Mouse (Mus musculus): ENCODE results near the gene Fam49a. TPM values are rescaled to one million over a fixed set of nuclear protein-coding genes. Genes with fewer than 3 reads are reported as not detected.
"Not testable (repeated sequence)": the region's sequence is repeated elsewhere in the genome, so short reads cannot be mapped to it uniquely, and the experiment has no call there.

Gene Fam49a
- polyA plus RNA-seq, 1 experiment, result 5.1 TPM

DNA sequence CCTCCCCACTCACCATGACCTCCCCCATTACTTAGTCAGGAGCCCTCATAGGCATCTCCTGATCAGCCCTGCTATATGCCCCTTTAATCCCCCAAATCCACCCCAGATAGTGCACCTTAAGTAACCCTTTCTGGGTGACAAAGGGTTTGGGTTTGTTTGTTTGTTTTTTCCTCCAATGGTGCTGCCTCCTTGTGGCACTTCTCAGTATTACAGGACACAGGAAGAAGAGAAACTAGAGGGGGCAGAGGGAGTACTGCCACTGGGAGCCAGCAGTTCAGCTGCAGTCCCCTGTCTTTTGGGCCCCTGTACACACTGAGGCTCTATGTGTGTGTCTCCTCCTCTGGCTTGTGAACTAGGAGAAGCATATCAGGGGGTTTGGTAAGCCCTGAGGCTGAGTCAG, 51.5 kb downstream of the Fam49a start:
- DNase-seq (ENCODE audit: low read depth), result no peak

DNA sequence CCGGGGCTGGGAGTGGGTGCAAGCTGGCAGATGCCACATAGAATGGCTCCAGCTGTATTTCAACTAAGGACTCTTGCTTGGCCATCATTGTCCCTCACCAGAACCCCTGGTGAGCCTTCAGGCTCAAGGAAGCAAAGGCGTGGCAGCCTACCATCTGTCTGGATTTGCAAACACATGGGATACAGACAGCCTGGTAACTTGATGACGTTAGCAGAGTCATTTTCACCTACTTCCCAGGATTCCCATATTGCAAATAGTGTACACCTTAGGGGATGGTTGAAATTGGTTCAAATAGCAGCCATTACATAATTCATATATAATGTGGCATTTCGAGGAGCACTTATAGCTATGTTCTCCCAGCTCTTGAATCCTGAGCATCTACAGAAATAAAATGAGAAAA, 52.0 kb downstream of the Fam49a start:
- DNase-seq (ENCODE audit: low read depth), result no peak

DNA sequence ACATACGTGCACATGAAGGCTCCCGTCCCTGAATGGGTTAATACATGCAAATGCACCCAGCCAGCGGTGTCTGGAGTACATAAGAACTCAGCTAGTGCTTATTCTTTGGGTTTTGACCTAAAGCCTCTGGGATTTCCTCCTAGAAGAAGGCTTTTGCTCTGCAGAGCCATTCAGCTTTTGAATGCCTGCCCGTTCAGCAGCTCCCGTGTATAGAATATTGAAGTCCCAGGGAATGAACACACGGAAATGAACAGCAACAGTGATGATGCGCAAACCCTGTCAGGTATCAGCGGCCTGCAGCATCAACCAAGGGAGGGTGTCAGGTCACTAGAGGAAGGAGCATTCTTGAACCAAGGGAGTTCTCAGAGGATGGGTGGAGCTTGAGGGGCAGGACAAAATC, 52.4 kb downstream of the Fam49a start:
- DNase-seq (ENCODE audit: low read depth), result no peak

DNA sequence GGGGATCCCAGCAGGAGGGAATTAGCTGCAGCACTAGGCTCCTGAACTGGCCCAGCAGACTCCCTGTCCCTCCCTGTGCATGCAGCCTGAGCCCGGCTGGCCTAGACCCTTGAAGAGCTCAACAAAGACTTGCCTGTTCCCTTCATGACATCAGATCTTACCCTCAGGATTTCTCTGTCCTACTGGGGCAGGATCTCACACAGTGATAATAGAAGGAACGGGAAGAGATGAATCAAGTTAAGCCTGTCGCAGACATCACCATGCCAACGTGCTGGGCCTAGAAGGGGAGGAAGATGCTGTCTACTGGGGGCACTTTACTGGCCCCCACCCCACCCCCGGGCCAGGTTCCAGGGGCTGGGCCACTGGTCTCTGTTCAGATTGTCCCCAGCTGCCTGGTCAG, 53.1 kb downstream of the Fam49a start:
- DNase-seq (ENCODE audit: low read depth), result no peak

DNA sequence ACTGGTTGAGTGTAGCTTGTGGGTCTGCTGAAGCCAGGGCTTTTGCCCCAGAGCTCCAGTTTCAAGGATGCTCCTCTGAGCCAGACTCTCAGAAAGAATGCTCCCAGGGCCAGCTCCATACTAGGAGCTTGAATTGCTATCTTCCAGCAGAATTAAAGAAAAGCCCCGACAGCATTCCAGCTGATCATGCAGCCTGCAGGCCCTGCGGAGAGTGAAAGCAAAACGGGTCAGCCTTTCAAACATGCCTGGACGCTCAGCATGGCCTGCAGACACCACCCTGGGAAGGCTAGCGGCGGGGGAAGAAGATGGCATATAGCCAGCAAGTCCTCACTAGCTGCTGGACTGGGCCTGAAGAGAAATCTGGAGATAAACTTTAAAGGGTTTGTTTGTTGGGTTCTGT, 55.0 kb downstream of the Fam49a start:
- no peak for DNase-seq (ENCODE audit: low read depth)

DNA sequence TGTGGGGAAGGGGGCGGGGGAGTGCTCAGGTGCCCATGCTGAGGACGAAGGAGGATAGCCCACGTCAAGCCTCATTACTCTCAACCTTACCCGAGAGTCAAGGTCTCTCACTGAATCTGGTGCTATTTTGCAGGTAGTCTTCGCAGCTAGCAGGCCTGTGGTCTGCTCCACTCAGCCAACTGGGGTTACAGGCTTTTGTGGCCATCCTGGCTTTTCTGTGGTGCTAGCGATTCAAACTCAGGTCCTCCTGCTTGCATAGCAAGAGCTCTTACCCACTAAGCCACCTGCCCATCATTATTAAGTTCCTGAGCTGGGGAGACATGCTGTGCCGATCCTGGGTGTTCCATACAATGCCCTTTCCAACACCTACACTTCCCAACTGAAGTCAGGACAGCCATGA, 55.7 kb downstream of the Fam49a start:
- DNase-seq (ENCODE audit: low read depth), result no peak

DNA sequence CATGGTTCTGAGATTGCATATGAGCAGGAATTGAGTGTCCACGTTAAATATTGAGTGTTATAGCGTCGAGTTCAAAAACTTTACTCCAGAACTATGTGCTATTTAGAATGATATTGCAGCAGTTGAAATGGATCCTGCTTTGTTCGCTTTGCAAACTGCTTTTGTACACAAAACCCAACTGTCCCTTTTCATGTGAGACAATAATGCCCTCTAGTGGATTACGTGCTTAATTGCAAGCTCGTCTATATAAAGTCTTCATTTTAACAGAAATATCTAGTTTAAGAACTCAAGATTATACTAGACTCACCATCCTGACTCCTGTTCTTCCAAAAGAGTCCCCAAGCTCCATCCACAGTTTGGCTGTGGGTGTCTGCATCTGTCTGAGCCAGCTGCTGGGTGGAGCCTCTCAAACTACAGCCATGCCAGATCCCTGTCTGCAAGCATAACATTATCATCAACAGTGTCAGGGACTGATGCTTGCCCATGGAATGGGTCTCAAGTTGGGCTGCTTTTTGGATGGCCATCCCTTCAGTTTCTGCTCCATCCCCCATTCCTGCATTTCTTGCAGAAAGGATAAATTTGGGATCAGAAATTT, 56.3 kb downstream of the Fam49a start:
- no peak for DNase-seq (ENCODE audit: low read depth)

DNA sequence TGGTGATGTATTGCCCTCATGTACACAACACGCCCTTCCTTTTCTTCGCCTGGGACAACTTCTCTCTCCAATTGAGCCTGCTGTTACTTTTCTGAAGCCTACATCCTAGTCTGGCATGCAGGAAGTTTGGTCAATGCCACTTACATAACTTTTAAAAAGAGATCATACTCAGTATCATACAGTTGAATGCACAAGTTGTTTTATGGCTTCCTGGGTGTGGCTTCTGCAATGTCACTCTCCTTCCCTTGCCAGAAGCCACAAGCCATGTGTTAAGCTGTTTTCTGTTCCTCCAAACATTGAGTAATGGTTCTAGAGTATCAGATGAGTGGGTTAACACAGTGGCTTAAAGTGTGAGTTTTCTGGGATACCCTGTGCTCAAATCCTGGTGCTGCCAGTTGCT, 58.8 kb downstream of the Fam49a start:
- DNase-seq (ENCODE audit: low read depth), result no peak

DNA sequence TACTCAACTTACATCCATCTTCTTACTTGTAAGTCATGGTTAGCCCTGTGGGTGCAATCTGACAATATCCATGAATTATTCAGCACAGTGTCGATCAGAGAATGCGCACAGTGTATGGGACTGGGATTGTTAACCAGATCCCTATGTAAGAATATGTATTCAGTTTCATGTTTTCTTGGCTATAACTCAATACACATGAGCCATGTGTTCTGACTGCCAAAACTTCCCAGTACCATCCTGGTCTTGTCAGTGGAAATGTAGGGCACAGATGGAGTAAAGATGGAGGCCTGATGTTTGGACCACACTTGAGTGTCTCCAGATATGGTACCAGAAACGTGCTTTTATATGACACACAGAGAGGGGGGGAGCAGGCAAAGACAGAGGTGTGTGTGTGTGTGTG, 59.2 kb downstream of the Fam49a start:
- DNase-seq (ENCODE audit: low read depth), result no peak

DNA sequence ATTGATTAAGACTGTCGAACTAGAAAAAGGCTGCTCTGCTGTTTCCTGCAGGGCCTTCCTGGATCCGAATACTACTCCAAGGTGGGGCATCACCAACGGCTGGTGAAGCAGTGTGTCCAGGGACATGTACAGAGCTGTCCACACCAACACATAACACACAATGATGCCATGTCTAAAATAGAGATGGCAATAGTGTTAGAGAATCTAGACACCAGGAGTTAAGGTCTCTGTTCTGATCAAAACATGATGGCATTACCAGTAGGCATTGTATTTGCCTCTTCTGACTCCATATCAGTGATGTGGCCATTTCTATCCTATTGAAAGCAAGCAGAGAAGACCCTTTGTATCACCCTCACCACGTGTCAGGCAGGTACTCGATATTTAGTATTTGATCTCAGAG, 61.1 kb downstream of the Fam49a start:
- no peak for DNase-seq (ENCODE audit: low read depth)

DNA sequence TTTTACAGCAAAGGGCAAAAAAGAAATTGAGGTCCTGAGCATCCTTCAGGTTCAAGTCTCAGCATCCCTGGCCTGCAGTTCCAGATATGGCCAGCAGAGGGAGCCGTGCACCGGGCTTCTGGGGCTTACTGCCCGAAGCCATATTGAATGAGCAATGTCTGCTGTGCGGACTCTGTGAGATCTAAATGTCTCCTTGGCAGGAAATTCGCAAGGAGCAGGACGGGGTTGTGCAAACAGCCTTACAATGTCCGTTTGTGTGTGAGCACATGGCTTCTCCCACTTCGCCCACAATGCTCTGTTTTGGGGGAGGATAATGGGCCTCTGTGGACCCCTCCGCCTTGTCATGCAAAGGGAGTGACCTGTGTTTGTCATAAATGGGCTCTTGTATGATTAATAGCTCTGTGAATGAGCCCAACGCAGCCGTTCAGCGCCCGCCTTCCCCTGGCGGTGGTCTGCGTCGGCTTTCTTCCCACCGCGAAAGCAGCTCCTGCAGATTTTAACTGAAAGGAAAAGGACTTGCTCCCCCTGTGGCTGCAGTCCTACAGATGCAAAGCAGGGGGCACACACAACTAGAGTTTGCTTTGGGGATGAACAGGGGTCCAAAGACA, 61.8 kb downstream of the Fam49a start:
- DNase-seq (ENCODE audit: low read depth), result peak; percentile 14

DNA sequence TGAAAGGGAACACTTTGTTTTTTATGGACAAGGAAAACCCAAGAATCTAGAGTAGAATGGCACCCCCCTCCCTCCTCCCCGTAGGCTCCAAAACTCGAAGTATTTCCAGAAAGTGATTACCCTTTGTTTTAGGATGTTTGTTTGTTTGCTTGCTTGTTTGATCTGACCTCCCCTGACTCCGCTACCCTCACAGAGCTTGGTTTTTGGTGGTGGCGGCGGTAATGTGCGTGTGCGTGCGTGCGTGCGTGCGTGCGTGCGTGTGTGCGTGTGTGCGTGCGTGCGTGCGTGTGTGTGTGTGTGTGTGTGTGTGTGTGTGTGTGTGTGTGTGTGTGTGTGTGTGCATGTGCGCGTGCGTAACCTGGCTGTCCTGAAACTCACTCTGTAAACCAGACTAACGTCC, 62.3 kb downstream of the Fam49a start:
- not testable (repeated sequence) for DNase-seq (ENCODE audit: low read depth)

DNA sequence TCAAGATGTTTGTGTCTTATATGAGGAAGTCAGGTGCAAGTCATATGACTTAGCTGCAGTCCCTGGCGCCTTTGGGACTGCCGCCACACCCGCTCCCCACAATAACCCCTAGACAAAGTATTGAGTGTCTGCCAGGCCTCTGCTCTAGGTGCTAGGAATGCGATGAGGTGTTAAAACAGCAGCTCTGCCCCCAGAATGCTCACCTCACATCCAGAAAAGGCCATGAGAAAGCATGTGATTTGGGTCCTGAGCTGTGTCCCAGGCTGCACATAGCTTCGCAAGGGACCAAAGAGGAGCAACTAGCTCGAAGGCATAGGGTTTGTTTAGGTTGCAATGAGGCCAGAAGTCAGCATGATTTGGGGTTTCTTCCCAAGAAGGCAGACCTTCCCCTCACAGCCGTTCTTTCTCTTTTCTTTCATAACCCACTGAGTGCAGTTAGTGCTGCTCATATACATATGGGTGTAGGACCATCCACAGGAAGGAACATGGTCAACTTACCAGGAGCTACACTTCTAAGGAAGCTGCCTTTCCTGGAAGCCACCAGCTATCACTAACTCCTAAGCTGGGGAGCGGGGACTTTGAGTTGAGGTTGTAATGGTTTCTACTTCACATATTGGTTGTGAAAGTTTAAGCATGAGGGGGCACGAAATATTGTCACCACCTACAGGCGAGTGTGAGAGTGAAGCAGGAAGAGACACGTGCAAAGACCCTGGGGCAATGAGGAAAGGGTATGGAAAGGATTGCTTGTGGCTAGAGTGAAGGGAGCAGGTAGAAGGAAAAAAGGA, 71.8 kb downstream of the Fam49a start:
- DNase-seq (ENCODE audit: low read depth), result no peak

DNA sequence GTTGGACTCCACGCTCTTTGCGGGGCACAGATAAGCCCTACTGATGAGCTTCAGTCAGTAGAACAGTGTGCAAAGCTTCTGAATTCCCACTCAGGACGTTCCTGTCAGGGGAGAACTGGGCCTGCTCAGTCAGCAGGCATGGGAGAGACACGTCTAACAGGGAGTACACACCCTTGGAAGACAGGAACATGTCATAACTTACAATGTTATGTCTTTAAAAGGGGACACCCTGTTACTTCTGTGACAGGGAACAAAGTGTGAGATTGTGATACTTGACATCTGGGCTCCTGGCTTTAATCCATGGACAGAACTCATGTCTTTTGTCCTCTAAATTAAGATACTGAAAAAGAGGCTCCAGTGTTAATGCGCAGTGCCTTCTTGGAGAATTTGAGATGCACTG, 72.5 kb downstream of the Fam49a start:
- no peak for DNase-seq (ENCODE audit: low read depth)

DNA sequence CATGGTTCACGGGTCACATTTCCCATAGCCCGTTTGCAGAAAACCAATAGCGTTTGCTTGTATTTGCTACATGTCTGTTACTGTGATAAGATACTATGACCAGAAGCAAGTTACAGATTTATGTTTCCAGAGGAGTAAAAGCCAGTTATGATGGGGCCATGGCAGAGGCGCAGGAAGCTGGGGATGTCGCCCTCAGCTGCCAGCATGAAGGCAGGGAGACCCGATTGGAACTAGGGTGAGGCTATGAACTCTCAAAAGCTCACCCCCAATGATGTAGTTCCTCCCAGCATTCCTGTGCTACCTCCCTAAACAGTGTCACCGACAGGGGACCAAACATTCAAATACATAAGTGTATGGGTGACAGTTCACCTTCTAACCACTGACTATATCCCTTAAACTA, 73.6 kb downstream of the Fam49a start:
- DNase-seq (ENCODE audit: low read depth), result no peak

DNA sequence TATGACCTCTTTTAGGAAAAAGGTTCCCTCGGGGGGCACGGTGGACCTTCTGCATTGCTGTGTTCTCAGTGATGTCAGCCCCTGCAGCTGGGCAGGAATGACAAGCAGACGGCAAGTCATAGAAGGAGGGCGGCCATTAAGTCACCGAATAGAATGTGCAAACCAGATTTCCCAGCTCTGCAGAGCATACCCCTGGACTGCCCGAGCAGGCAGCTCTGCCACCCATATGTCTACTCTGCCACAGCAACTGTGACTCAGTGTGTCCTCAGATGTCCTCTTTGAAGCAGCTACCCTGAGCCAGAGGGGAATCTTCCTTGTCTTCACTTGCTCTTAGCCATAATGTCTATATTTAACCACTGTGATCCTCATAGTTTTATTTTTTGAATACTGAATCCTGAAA, 75.4 kb downstream of the Fam49a start:
- no peak for DNase-seq (ENCODE audit: low read depth)

DNA sequence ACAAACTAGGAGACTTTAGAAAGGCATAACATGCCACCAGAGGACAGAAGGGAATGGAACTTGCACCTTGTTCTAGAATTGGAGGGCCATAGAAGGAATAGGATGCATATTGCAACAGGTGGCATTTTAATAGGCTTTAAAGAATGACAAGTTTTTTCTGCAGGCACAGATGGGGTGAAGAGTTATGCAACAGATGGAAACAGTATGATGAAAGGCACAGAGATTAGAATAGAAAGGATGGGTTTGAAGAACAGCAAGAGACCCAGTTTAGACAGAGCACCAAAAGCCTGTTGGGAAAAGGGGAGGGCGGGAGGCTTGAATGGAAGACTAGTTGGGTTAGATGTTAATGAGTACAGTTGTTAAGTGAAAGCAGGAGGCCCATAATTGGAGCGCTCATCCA, 81.4 kb downstream of the Fam49a start:
- DNase-seq (ENCODE audit: low read depth), result no peak

DNA sequence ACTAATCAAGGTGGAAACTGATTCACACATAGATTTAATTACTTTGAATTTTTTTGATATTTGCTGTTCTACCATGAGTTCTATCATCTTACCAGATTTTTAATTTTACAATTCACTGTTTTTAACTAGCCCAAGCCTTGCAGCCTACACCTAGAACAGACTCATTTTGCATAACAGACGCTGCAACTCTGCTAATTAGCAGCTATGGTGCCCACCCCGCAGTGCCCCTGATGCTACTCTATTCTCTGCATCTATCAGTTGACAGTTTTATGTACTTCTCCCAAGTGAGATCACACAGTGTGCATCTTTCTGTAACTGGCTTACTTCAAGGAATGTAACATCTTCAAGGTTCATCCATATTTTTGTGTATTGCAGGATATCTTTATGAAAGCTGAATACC, 86.7 kb downstream of the Fam49a start:
- no peak for DNase-seq (ENCODE audit: low read depth)

DNA sequence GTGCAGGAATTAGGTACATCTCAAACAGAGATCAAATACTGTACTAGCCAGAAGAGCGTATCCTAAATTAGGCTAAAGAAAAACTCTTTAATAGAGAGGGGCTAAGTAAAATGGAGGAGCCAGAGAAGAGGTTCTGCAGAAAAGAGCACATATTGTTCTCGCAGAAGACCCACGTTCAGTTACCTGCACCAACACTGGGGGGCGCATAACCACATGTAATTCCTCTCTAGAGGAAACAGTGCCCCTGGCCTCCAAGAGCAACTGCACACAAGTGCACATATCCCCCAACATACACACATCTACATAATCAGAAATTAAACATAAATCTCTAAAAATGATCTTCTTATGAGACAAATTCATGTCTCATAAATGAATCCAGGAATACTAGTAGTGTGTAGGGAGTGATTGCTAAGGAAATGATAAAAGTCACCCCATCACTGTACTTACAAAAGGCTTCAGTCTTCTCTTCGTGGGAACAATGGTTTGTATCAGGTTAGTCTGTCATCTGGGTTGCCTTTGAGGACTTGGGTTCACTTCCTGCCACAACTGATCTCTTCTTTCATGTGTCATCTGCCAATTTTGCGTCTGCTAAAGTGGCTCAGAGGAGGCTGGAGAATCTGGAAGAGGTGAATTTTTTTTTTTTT, 87.8 kb downstream of the Fam49a start:
- DNase-seq (ENCODE audit: low read depth), result no peak

DNA sequence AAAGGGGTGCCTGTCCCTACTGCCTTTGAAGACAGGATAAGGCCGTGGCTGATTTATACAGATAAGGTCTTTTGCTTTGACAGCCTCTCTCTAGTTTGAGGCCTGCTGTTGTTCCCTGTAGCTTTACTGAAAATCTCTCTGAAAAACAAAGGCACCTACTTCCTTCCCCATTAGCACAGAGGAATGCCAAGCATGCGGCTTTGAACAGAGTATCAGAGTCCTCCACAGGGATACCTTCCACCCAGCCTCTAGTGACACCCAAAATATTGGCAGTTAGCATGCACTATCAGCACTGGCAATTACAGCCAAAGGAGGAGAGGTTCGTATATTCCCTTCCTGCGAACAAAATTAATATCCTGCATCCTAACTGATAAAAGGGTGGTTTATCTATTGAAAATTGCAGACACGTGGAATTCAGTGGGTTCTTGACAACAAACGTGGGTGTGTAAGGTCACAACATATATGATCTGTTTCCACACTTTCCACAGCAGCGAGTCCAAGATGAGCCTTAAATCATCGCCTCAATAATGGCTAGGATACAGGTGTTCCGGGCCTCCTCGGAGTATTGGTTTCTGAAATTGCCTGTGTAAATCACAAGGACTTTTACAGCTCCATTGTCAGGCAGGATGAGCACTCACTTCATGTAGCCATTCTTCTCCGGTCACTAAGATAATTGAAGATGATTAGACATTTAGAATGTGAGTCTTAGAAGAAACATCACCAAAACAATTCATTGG, 90.0 kb downstream of the Fam49a start:
- no peak for DNase-seq (ENCODE audit: low read depth)

DNA sequence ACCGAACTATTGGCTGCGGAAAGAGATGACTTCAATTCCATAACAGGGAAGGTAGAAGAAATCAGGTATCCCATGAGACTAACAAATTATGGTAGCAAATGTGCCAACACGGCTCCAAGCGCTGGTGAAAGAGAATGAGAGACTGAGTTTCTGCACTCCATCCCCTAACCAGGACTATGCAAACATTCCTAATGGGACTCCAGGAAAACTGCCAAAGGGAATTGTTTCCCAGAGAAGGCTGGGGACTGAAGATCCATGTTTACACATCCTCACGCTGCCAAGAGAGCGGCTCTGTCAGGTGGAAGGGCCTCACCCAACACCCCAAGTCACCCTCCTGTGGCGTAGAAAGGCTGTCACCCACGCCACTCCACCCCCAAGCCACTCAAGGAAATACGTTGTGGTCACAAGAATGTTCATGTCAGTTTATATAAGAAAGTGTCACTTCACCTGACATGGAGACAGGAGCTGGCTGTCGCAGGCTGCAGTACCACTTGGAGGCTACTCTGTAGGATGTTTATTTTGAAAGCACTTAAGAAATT, 92.2 kb downstream of the Fam49a start:
- no peak for DNase-seq (ENCODE audit: low read depth)

DNA sequence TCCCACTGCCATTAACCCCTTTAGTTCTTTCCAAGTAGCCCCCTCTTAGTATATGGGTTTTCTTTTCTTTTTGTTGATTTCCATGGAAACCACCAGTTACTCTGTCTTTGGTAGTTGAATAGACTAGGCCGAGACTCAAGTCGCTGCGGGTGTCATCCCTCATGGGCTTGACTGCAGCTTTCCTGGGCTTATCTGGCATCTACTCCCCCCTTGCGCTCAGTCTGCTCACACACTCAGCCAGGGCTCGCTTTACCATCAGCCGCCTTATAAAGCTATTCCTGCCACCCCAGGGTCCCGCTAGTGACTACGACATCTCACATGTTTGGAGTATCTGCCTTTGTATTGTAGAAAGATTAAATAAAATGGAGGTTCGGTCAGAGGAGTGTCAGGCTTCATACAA, 94.1 kb downstream of the Fam49a start:
- no peak for DNase-seq (ENCODE audit: low read depth)
